Mouse (Mus musculus) large intestine, adult 2 months (tissue): ENCODE measurements at regions not wholly inside any gene's neighbourhood (a gene's known extent, or its start where the extent isn't known, plus 50 kb on each side); places are given as distances from the start of the nearest gene placed in this dataset.
A peak's percentile ranks its signal among the peaks of the same experiment; 100 is the strongest.

ENCODE experiments used
- DNase-seq: peaks from one replicate; pipeline ENCODE4 v3.0.0-alpha.2; 2012; ENCODE audit warnings: low read depth, low spot score
- WGBS: fragments of 180-500 bp; shearing (Covaris S2); methylation state at CpG from one replicate; pipeline ENCODE4 v1.1.7; 2018; 5-methylcytosine and 5-hydroxymethylcytosine counted together

DNA sequence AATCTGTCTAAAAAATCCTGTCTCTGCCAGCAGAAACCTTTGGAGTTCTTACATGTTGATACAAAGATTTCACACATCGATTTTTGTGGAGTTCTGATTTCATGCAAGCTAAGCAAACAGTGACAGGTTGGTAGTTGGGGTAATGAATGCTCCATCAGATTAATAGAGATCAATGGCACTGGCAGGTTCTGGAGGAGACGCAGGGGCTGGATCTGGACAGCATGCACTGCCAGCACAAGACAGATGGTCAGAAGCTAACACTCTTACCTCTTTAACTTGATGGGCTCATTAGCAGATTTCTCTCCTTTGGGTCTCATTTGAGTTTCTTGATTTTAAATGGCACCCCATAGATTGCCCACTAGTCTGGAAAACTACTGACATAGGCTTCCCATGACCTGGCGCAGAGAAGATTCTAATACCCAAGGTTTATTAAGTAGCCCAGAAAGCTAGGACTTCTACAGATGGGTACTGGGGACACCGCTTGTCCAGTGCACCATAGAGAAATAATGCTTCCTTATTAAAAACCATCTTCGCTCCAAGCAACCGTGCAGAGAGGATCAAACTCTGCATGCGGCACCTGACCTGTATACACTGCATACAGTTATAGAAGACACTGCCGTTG is 351.7 kb downstream of the Sorl1 start:
- WGBS: 95% methylated on average over 8 of the region's 8 CpGs
- no peak for DNase-seq

DNA sequence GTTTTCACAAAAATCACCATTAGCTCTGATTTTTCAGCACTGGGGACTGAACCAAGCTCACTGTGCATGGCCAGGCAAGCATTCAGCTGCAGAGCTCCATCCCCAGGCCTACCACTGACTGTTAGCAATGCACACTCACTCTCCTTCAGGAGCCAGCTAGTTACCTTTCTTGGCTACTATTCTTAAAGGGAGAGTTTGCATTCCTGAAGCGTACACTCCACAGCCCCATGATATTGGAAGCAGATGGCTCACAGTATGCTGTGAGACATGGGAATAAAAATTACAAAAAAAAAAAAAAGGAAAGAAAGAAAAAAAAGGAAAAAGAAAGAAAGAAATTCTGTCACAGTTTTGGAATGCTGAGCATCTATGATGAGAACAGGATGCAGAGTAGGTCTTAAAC is 352.8 kb downstream of the Sorl1 start:
- 91% methylated on average over 1 of the region's 1 CpGs for WGBS
- DNase-seq: no peak

DNA sequence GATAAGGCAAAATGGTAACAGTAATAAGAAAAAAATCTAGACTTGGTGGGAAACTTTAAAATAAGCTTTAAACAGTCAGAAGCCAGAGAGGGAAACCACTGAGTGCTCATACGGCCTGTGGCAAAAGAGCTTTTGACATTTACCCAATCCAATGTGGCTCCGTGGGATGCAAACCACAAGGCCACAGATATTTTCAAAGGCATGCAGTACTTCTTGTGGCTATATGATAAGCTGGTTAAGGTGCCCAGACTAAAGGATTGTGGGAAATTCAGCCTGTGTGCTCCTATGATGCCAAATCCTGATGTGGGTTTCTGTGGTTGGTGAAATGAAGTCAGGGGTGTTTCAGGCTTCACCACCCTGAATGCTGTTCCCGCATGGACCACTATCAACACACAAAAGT is 355.8 kb downstream of the Sorl1 start:
- WGBS: 92% methylated on average over 3 of the region's 3 CpGs
- no peak for DNase-seq

DNA sequence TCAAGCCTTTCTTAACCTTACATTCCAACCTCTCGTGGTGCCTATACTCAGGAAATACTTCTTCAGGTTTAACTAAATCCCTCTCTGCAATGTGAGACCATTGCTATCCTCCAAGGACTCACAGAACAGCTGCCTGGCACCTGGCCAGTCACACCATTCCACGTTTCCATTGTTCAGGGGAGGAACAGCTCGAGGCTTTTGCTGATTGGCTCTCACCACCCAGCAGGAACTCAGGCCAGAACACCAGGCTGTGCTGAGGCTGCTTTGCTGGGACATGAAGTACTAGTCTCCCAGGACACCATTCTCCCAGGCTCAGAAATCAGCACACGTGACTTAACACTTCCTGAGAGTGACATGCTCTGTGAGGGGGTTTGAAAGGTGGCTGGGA is 357.6 kb downstream of the Sorl1 start:
- DNase-seq: no peak
- 10% methylated on average over 4 of the region's 4 CpGs for WGBS

DNA sequence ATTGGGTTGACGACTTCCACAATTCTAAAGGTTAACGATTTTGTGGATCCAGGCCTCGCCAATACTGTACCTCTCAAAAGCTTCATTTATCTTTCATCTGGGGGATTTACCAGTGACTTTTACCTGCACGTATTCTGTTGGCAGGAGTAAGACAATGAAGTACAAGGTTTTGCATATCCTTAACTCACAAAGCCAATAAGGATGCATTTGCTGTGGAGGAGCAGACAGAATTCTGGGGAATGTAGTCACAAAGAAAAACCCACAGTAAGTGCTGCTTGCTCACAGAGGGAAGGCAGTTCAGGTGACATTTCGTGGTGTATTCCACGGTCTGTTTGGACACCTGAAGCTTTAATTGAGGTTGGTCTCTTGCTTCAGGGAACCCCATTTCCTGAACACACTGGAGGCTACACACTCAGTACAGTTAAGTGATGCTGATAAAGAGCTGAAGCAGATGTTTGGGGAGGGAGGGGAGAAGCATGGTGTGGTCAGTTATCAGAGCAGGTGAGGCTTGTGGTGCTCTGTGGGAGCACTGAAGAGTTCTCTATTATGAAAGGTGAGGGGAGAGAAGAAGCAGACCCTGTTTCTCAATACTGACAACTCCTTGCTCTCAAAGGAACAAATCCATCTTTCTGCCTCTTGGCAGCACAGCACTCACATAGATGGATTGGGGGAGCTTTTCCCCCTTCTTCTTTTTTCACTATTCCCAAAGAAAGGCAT is 358.1 kb downstream of the Sorl1 start:
- no peak for DNase-seq
- 38% methylated on average over 6 of the region's 6 CpGs for WGBS

DNA sequence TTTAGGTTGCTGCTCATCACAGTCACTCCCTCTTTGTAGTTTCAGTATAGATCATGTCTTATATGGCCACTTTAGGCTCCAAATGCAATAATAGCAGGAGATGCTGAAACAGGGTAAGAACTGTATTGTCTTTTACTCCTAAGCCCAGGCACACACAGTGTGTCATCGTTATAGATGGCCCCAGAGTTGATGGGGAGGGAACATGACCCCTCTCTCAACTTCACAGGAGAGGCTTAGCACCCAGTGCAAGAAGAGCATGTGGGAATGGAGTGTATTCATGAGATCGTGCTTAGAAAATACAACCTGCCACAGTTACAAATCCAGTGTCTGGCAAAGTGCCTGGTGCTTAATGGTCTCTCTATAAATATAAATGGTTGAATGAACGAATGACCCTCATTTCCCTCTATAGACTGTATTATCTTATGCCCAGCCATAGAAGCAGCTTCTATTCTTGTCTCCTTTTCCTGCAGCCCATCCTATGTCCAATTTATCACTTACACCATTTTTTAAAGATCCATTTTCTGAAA is 363.0 kb downstream of the Sorl1 start:
- WGBS: 39% methylated on average over 3 of the region's 3 CpGs
- DNase-seq: no peak

DNA sequence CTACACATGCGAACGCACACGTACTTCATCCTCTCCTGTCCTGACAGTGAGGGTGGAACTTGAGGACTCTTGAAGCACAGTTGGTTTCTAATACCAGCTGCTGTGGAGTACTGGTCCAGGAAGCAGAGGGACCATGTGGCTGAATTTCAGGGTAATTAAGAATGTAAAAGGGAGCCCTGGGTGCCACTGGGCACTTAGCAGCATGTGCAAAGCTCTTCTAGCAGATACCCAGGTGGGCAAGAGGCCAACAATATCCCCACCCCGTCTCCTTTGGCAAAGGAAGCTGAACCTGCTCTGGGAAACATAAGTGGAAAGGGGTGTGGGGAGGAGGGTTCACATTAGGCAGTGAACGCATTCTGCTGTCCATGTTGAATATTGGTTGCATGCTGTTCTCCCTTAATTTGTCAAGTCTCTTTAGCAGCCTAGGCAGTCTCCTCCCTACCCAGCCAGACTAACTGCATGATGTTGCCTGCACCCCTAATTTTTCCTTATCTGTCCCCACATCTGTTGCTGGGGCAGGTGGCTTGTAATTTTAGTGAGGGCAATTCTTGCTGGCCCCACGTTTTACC is 369.6 kb downstream of the Sorl1 start:
- no peak for DNase-seq
- 60% methylated on average over 6 of the region's 6 CpGs for WGBS

DNA sequence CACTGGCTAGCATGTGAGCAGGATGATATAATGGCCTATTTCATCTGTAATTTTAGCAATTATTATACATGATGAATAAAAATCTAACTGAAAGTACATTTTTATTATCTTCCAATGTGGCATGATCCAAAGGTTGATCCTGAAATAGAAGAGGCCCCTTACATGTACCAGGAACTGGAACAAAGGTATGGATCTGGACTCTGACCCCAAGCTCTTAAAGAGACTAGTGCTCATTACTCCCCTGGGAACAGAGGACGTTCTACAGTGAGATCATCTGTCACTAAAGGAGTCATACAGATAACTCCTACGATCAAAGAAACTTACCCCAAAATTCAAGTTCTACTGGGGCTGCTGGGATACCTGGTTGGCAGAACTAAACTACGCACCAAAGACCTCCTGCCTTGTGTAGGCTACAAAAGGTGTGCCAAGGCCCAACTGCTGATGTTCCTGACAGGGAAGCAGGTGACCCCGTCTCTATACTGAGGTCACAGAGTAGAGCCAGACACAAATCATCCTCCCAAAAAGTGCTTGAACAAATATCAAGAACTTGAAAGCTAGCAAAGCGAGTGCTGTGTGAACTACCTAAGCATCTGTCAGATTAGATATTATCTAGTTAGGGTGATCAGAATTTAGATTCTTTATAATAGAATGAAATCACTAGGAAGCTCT is 378.0 kb downstream of the Sorl1 start:
- WGBS: 35% methylated on average over 5 of the region's 5 CpGs
- DNase-seq: peak; percentile 80

DNA sequence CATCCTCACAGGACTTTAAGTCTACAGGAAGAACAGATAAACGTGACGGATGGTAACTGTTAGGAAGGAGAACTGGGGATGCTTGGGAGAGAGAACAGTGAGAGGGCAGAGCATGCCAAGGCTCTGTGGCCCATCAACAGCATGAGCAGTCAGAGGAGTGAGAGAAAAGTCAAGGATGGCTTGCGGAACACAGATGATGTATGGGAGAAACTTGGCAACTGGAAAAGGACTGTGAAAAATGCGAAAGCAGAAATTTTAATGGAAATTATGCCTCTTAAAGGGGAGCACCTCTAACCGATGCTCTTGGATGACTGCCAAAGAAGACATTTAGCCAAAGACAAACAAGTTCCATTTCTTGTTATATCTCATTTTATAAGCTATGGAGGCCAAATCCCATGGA is 382.6 kb downstream of the Sorl1 start:
- DNase-seq: no peak
- WGBS: 58% methylated on average over 5 of the region's 5 CpGs

DNA sequence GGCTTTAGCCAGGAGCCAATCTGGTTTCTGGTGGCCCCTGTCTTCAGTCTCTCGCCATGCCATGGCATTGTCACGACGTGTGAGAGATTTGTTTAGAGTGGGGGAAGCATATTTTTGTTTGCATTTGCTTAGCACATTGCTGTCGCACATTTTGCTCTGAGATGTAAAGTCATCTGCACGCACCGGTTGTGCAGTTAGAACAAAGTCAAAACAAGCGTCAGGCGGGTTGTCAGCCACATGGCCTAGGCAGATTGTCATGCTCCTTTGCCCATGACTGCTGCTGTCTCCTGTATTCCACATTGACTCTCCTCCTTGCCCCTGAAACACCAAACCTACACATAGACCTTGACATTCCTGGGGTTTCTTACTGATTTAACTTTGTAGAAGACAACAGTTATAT is 383.6 kb downstream of the Sorl1 start:
- WGBS: 94% methylated on average over 8 of the region's 8 CpGs
- DNase-seq: no peak

DNA sequence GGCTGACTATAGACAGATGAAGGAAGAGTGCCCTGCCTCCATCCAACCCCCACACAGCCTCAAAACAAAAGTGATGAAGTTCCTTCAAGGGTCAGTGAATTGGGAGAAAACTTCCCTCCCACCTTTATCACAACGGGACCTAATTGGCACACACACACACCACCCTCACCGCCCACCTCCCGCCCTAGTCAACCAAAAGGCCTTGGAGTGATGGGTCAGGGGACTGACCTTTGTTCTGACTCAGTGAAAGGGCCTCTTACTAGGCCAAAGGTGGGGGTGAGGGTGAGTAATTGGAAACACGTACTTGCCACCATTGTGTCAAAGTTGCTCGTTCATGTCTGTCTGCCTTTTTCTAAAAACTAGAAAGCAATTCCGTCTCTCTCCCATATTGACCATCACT is 386.4 kb downstream of the Sorl1 start:
- 87% methylated on average over 6 of the region's 6 CpGs for WGBS

DNA sequence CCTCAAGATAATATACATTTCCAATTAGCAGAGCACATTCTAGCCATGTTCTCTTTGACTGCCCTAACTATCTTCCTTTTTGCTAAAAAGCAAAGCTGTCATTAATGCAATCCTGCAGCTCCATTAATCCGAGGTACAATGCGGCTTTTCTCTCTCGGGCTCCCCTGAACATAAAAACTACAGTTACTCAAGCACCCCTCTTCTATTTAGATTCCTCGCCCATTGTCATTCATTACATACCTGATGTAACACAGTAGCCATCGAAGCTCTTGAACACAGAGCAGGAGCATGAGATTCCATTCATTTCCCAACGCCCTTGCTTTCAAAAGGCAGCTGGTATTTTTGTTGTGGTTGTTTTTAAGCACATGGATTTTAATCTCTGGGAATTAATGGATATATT is 387.2 kb downstream of the Sorl1 start:
- WGBS: 75% methylated on average over 6 of the region's 6 CpGs
- no peak for DNase-seq

More for the DNA sequence above, 386.4 kb downstream of the Sorl1 start:
- DNase-seq: no peak

DNA sequence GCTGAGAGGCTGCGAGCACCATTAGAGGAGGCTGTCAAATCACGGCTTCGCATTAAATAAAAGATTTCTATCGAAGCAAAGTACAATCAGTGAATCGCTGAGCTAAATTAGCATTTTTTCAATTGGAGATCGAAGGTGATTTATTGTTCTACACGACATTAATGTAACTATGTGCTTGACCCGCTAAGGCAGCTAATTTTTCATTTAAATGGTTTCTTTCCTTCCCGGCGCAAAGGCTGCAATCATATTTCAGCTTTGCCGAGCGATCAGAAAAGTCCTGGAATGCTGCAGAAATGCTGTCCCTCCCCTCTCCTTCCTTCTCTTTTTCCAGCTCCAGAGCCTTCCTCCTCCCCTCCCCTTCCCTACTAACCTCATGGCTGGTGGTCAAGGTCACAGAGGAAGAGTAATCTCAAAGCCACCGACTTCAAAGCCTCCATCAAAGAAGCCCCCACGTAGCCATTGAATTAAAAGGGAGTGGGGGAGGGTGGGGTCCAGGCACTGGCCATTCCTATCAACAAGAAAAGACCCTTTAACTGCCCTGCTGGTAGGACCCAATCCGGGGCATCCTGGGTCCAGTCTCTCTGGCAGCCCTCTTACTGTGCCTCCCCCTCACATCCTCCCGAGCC is 387.8 kb downstream of the Sorl1 start:
- whole genome bisulfite sequencing: 8% methylated on average over 16 of the region's 16 CpGs
- no peak for DNase-seq

DNA sequence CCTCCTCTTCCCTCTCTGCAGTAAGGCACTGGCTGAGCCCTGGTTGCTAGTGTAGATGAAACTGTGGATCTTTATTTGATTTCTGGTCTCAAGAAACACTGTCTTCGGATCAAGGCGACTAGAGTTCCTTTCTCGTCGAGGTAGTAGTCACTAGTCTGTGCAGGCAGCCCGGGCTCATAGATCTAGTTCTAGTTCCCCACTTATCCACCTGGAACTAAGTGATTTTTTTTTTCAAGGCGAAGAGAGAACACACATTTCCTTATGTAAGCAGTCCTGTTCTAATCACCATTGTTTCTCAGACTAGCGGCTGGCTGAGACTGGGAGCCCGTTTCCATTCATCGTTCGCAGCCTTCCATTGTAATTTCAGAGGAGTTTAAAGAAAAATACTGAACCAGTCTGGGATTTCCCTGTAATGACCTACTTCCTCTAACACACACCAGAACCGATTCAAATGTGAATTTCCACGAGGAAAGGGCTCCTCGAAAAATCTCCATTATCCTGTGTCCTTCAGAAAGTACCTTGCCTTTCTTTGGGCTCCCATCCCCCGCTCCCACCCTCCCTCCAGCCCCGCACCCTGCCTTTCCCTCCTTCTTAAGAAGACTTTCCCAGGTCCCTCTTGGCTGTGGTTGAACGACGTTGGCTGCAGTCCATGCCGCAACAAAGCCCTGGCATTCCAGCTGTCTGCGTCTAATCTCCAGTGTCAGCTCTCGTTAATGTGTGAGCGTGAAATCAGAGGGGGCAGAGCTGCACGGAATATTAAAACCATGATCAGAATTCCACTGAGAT is 388.5 kb downstream of the Sorl1 start:
- no peak for DNase-seq
- 1% methylated on average over 22 of the region's 22 CpGs for WGBS

DNA sequence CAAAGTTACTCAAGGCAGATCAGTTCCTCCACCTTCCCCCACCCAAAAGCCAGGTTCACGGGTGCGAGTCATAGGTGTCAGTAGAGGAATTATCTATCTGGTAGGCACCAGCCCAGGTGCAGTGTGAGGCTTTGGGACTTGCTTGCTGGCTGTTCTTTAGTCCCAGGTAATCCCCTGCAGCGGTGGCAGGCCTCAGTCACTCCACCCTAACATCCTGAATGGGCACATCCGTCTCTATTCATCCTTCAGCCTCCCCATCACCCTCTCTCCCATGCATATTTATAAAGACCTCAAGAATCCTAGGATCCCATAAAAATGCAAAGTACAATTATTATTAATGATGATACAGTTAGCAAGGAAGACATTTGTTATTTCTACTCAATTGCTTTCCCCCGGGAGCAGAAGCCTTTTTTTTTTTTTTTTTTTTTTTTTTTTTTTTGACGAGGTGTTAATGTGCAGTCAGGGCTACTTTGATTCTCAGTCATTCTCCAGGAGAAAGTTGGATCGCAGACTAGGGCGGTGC is 389.1 kb downstream of the Sorl1 start:
- 32% methylated on average over 8 of the region's 8 CpGs for WGBS

DNA sequence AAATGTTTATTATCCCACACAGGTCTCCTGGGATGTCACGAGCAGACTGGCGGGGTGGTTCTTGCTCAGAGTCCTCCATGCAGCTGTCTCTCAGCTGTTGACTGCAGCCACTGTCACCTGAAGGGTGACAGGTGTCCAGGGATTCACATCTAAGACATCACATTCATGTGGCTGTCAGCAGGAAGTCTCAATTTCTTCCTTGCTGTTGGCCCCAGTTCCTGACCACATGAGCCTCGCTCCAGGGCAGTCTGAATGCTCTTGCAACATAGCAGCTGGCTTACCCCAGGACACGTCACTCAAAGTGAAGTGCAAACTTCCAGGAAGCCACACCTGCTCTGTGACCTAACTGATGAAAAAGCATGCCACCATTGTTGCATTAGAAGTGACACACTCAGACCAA is 402.5 kb downstream of the Sorl1 start:
- 59% methylated on average over 4 of the region's 4 CpGs for WGBS
- DNase-seq: no peak

More for the DNA sequence above, 389.1 kb downstream of the Sorl1 start:
- DNase-seq: no peak

DNA sequence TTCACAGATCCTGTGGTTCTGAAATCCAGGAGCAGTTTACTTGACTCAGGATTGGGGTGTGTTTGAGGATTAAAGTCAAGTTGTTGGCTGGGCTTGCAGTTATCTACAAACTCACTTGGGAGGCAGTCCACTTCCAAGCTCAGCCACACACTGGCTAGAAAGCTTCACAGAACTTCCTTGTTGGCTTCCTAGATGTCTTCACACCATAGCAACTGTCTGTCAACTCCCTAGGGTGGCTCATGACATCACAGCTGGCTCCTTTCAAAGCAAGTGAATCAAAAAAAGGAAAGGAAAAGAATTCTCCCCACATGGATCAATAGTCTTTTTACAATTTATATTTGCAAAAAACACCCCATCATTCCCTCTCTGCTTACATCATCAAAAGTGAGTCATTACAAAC is 408.9 kb downstream of the Sorl1 start:
- DNase-seq: no peak

DNA sequence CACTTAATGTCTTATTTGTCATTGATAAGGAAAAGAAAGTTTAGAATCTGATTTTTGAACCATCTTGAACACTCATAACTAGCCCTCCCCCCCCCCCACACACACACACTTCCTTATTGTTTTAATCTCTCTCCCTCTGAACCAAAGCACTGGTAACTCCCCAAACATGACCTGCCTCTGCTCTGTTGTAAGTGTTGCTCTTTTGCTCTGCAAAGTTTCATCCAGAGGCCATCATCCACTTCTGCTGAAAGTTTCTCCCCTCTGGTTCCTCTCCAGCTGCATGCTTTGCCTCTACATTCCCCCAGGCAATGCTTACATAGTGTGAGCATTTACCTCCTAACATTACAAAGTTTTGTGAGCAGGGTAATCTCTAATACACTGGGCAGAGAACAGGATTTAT is 418.1 kb downstream of the Sorl1 start:
- DNase-seq: no peak

DNA sequence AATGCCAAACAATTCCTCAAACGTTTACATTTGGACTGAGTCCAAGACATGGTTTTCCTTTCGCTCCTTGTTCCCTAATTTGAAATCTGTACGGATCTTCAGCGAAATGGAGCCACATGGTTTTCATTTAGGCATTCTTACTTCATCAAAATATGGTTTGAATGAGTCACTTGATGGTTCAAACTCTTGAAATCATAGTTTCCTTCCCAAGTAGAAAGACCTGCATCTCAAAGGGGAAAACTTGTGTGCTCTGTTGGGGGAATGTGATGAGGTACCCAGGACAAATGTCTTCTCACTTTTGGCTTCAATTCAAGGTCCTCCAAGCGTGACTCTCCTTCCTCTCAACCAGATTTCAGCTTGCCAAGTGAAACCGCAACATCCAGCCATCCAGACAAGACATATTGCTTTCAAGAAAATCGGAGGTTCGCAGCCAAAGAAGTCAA is 418.6 kb downstream of the Sorl1 start:
- no peak for DNase-seq
- 37% methylated on average over 8 of the region's 8 CpGs for WGBS
